Mouse (Mus musculus): ENCODE measurements around the gene Sfxn4. TPM values are rescaled to one million over a fixed set of nuclear protein-coding genes. Genes with fewer than 3 reads are reported as not detected.

The Sfxn4 gene
- polyA plus RNA-seq, 1 experiment from 2014 or later, result 14.4 TPM

- Histone ChIP-seq H3K4me2 (replicated peaks) (peak overlapping the region; percentile 89), H3K4me1 (replicated peaks) (peaks cover 40% of the 10 kb centered on the region), H3K9me3 (no peaks in the 10 kb centered on the region), H3K27me3 (no peaks in the 10 kb centered on the region), H3K36me3 (no peaks in the 10 kb centered on the region), H3K4me3 (replicated peaks) (peak overlapping the region; percentile 97), H3K27ac (peak overlapping the region; percentile 97; the same call in 1 of the 2 replicates), H3K9ac (replicated peaks) (peak overlapping the region; percentile 100)
- WGBS, result under 1% methylated on average over 7 of the region's 7 CpGs
- no peak for ATAC-seq
Observed at GRCm38 (mm10) chr19:60789452-60789851, 71.8 kb downstream of the Sfxn4 start.

GRCm38 (mm10) chr19:60788214-60788960 is 72.9 kb downstream of the Sfxn4 start:
- no peaks in the 10 kb centered on the region for H3K27me3 ChIP-seq
- H3K4me2 ChIP-seq (replicated peaks), result peak overlapping the region; percentile 58
- H3K36me3 ChIP-seq, result no peaks in the 10 kb centered on the region
- H3K9ac ChIP-seq (replicated peaks), result peak overlapping the region; percentile 63
- WGBS, result 49% methylated on average over 6 of the region's 6 CpGs
- H3K27ac ChIP-seq, result no peak overlapping the region
- peaks cover 47% of the 10 kb centered on the region for H3K4me1 ChIP-seq (replicated peaks)
- peak overlapping the region; percentile 97 for H3K4me3 ChIP-seq (replicated peaks)
- H3K9me3 ChIP-seq, result no peaks in the 10 kb centered on the region
- no peak for ATAC-seq

GRCm38 (mm10) chr19:60787465-60788150 is 73.7 kb downstream of the Sfxn4 start:
- 71% methylated on average over 2 of the region's 2 CpGs for WGBS
- Histone ChIP-seq H3K27me3 (no peaks in the 10 kb centered on the region), H3K4me2 (replicated peaks) (peak overlapping the region; percentile 29; the same call in 1 of the 2 replicates), H3K4me3 (replicated peaks) (0 out of 2 replicates have a peak overlapping the region, but pooled peaks have one; percentile 9), H3K27ac (no peak overlapping the region), H3K9me3 (no peaks in the 10 kb centered on the region), H3K36me3 (no peaks in the 10 kb centered on the region), H3K9ac (replicated peaks) (no peak overlapping the region), H3K4me1 (replicated peaks) (peaks cover 50% of the 10 kb centered on the region)
- no peak for ATAC-seq

Other genes starting within 250 kb of the Sfxn4 start
- gene Nanos1, start 105.5 kb downstream of the Sfxn4 start, polyA plus RNA-seq (2015; fragmentation: Nextera tagmentation; extraction: Ambion mirVana), result 15.3 and 16.6 TPM in 2 replicates
- gene Eif3a, start 70.8 kb downstream of the Sfxn4 start, polyA plus RNA-seq (2015; fragmentation: Nextera tagmentation; extraction: Ambion mirVana), result 124 and 128 TPM in 2 replicates
- gene Fam45a, start 49.9 kb downstream of the Sfxn4 start, polyA plus RNA-seq (2015; fragmentation: Nextera tagmentation; extraction: Ambion mirVana), result 39.5 and 40.4 TPM in 2 replicates
- 88.2 and 95.2 TPM in 2 replicates for gene Prdx3, start 13.1 kb upstream of the Sfxn4 start, polyA plus RNA-seq (2015; fragmentation: Nextera tagmentation; extraction: Ambion mirVana)
- 2.7 and 3.1 TPM in 2 replicates for gene Grk5, start 28.3 kb upstream of the Sfxn4 start, polyA plus RNA-seq (2015; fragmentation: Nextera tagmentation; extraction: Ambion mirVana)